Mouse (Mus musculus) E14TG2a.4 (cell line): ENCODE results near the gene Immp2l.

ENCODE experiments used
- CTCF ChIP-seq: conservative IDR thresholded peaks from 2 replicates; pipeline ENCODE4 v1.5.1; 2014; ENCODE audit warnings: low read length
- NANOG ChIP-seq: IDR thresholded peaks from 2 replicates; pipeline ENCODE4 v1.6.1; 2014; ENCODE audit warnings: borderline replicate concordance, low read length, mixed read lengths
- POU5F1 ChIP-seq: IDR thresholded peaks from 2 replicates; pipeline ENCODE4 v1.6.1; 2014; ENCODE audit warnings: low read length, borderline replicate concordance

DNA sequence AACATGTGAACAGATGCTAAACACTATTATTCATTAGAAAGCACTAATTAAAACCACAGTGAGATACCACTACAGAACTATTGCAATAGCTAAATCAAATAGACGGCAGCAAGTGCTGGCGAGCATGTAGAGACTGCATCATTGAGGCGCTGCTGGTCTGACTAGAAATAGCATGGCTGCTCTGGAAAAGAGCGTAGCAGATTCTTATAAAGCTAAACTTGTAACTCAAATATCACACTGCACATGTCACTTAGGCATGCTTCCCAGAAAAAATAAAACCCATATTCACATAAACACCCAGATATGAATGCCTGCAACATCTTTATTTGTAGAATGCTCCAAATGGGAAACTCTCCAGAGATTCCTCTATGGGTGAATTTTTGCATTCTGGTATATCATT, 570.1 kb downstream of the Immp2l start:
- no peak for TF ChIP-seq CTCF
- TF ChIP-seq NANOG, result no peak
- no peak for TF ChIP-seq POU5F1
